Mouse (Mus musculus) regulatory T cell (primary cell): ENCODE measurements around the gene Vmn2r17.

Experiments
- in situ Hi-C: fragments of 300-600 bp; cut with MboI, MseI; formaldehyde crosslinking; loops from one replicate; pipeline ENCODE4 v1.15.1; 2025; ENCODE audit warnings: high pct_unique_total_duplicates

Vmn2r17 gene

GRCm38 (mm10) chr5:109419388-109419787 lies at the start of gene Vmn2r17:
TSS of gene Vmn2r17 (plus strand) at chr5:109419688.
- in situ Hi-C loops, result loop anchor here (10.0 kb wide), 1 partner anchor 415 kb away; the partner anchor contains the start of gene Vmn2r10

DNA sequence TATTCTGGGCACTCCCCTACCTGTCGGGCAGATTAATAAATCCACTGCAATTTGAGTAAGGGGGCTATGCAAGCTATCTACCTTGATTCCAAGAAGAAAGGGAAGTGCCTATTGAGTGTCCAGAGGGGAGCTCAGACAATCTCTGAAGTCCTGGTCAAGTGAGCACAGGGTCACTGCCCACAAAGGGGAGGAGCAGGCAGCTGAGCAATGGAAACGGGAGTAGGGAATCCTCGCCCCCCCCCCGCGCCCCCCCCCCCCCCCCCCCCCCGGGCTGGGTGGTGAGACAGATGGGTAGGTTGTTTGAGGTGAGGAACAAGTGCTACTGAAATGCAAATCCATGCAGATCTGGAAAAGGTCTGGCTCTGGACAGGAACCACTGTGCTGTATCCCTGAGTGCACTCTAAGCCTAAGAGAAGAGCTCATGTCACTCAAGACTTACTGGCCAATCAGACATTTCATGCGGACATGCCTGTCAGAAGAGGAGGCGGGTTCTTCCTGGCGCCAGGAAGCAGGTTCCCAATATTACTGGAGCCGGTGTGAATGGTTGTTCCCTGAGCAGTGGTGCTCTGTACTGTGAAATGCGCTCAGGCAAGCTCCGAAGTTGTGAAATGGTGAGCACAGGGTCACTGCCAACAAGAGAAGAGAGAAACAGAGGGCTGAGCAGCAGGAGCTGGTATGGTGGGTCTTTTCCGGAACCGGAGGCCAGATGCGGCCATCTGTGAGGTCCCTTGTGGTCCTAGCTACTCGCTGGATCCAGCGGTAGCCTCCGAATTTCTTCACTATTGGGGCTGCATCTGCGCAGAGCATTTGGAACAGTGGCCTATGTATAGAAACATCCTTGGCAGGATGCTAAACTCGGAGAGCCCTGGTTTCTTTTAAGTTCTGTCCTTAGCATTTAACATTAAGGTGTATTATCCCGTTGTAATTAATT lies 47.4 kb downstream of the Vmn2r17 start:
- in situ Hi-C loops, result no loop called here

DNA sequence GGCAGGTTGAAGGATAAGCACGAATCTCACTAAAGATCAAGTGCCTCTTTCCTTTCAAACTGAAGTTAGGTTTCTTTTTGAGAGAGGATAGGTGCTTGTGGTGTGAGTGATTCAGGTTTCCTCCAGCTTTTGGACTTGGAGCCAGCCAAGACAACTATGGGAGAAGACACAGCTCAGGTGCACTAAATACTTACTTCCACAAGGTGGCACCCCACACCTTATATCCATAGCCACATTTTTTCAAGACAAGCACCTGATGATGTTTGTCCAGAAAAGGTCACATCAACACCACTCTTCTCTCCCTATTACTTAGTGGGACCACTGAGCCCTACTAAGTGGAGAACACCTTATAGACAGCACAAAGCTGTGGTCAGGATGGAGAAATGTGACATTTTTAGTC lies 87.2 kb downstream of the Vmn2r17 start:
- in situ Hi-C loops, result loop anchor here (5.0 kb wide), 1 partner anchor 91 kb away; no protein-coding TSS in a partner anchor
